Mouse (Mus musculus) left cerebral cortex, adult 18-20 months (tissue): ENCODE measurements around the gene Comtd1. TPM values are rescaled to one million over a fixed set of nuclear protein-coding genes. Genes with fewer than 3 reads are reported as not detected.

Source experiments
- DNase-seq, 2 experiments: peaks; one replicate each; pipeline ENCODE4 v3.0.0; 2021 to 2022; ENCODE audit warnings: low spot score in 2 of 2, mixed read lengths in 1 of 2
- long read RNA-seq, 2 experiments: library from polyadenylated mRNA; stranded (forward); transcript quantifications; one replicate each; pipeline ENCODE4 v2.0.0; 2021
- total RNA-seq, 2 experiments: library from RNA; stranded (reverse); gene quantifications; 2 replicates each; pipeline ENCODE4 v1.2.3; 2021

Comtd1 gene
- 10 to 100 TPM; 26.7 to 34.2 TPM for total RNA-seq
- long read RNA-seq, experiment 1, transcript Comtd1-202 (7 exons, 2,314 nt): major isoform, 17 of 25 reads
- long read RNA-seq, experiment 1, partial matches to known transcripts: 1 of 25 reads
- long read RNA-seq, experiment 1, other reads (novel, unspliced or antisense): 5 of 25 reads
- long read RNA-seq, experiment 2, transcript Comtd1-202 (7 exons, 2,314 nt): major isoform, 15 of 22 reads
- long read RNA-seq, experiment 2, partial matches to known transcripts: 3 of 22 reads
- long read RNA-seq, experiment 2, other reads (novel, unspliced or antisense): 1 of 22 reads

DNA sequence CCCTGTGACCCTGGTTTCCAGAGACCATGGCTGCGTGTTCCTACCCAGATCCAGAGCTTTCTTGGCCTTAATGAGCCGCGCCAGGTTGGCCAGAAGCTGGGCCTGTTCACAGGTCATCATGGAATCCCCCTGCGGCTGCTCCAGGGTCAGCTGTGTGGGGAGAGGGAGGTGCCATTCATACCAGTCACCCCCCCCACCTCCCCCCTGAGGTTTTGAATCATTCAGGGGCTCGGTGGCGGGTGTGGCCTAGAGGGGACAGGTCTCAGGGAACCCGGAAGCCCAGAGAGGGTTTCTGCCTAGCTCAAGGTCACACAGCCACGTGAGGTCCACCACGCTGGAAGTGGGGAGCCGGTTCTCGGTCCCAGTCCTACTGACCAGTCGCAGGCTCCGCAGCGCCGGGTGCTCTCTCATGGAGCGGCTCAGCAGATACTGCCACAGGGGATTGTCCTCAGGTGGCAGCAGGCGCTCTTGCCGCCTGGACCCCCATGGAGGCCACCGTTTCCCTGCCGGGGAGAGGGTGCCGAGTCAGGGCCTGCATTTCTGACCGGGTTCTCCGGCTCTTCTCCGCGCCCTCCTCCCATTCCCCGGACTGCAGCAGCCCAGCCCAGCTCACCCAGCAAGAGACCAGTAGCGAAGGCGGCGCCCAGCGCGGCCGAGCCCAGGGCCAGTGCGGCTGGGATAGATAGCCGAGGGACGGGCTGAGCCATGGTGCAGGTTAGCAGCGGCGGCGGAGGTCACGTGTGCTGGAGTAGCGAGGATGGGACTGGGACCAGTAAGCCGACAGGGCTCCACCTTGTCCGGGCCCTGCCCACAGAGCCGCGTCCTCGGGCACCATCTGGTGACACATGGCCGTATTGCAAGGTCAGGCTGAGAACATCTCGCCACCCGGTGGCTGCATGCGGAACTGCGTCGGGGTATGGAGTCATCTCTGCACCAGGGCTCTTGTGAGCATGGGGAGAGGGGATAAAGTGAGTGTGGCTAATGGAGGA lies at the start of gene Comtd1:
Gene Comtd1 (minus strand): TSS at position 812 of the 989 bp plus-strand sequence.
- peak; percentile 95 to 96 for DNase-seq

GRCm38 (mm10) chr14:21892341-21892659 lies 43.5 kb upstream of the Comtd1 start:
- DNase-seq: no peak

DNA sequence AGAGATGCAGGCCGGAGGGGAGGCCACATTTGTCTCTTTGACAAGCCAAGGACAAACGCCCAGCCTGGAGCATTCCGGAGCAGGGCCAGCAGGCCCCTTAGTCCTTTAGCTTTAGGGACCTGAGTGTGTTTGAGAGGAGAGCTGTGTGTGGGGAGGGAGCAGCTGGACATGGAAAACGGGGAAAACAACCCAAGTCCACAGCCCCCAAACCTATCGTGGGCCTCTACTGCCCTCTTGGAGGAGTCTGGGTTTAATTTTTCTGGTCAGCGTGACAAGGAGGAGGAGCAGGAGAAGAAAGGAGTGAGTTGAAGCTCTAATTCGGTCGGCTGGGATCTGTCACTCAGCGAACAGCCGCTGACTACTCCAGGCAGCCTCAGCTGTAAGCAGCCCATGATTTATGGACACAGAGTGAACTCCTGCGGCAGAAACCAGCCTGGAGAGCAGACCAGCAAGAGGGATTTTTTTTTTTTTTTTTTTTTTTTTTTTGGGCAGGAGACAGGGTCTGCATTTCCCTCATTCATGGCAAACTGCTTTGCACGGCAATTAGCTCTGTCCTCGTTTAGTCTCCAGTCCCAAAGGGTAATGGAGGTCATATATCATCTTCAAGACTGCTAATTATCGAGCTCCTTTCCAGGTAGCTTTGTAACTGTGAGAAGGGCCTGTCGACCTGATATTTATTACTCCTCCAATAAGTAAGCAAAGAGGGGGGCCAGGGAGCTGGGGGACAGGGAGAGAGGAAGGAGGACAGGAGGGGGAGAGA lies 43.0 kb upstream of the Comtd1 start:
- no peak for DNase-seq

DNA sequence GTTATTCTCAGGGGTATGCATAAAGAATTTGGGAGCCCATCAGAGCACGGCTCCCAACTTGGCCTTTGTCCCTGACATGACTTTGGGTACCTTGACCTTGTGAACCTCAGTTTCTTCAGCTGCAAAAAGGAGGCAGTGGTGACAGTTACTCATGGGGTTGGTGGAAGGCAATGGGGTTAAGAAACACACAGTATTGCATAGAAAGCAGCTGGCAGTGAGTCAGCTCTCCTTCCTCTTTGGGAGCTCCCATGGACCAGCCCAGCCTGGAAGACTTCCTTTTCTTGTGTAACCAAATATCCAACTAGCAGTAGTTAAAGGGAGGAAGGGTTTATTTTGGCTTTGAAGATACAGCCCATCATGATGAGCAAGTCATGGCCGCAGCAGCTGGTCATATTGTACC lies 41.7 kb upstream of the Comtd1 start:
- DNase-seq: no peak

DNA sequence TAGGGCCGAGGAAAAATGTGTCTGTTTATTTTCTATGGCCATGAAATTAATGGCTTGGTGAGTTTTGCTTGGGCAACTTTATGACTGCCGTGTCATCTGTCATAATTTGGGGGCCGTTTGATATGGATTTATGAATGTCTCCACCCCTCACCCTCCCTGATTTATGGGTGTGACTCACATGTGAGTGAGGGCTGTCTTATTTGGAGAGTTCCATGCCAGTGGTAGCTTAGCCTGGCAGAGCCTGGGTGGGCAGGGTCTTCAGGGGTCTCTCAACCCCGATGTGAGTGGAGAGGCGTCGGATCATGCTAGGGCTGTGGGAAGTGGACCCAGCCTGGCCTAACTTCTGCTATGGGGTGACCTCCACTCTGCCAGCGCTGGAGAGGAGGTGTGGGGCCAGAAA lies 18.0 kb upstream of the Comtd1 start:
- no peak for DNase-seq

DNA sequence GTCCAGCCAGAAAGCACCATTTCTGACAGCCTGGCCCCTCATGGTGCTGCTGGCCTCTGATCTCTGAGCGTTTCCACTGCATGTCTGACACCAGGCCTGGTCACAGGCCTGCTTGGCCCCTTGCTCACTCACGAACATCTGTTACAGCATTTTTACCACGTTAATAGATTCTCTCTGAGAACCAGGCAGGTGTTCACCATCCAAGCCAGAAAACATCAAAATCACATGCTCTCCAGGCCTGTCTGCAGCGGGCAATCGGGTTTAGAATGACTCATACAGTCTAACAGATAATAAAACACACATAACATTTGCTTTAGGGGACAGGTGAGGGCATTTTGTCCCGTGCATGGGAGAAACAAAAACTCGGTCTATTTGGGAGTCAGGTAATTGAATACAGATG lies 17.5 kb upstream of the Comtd1 start:
- DNase-seq: no peak

DNA sequence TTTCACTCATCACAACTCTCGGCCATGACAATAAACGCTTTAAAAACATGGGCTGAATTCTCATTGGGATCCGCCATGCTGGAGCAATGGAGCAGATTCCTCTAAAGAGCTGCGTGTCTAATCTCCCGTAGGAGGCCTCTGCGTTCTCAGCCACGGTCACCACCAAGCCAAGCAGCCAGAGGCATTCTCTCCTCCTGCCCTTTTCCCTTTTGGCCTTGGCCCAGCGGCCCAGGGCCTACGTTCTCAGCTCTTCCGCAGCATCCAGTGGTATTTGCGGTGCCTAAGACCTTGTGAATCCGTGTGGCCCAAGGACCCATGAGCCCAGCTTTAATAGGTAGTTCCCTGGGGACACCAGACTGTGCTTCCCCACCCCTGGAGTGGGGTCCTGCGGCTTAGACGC lies 8.1 kb upstream of the Comtd1 start:
- no peak for DNase-seq

DNA sequence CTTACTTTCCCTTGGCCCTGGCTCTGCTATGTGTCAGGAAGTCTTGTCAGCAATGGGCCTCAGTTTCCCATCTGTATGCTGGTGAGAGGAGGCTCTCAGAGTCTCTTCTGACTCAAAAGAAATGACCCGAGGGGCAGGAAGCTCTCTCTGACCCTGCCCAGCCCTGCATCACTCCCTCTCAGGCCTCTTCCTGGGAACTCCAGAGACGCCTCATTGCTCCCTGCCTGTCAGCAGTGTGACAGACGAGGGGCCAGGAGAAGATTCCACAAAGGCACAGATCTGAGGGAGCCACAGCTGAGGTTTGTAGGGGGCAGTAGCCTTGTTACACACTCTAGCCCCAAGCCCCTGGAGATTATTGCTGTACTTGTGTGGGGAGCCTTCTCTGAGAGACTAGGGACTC lies 7.2 kb upstream of the Comtd1 start:
- DNase-seq: no peak

- no peak for DNase-seq
These were observed 5.5 kb upstream of the Comtd1 start for GRCm38 (mm10) chr14:21854271-21854670.

- DNase-seq: peak; percentile 71 to 75
These were observed 4.8 kb upstream of the Comtd1 start for GRCm38 (mm10) chr14:21853456-21854109.

- no peak for DNase-seq
These were observed 3.4 kb upstream of the Comtd1 start for GRCm38 (mm10) chr14:21851996-21852791.

DNA sequence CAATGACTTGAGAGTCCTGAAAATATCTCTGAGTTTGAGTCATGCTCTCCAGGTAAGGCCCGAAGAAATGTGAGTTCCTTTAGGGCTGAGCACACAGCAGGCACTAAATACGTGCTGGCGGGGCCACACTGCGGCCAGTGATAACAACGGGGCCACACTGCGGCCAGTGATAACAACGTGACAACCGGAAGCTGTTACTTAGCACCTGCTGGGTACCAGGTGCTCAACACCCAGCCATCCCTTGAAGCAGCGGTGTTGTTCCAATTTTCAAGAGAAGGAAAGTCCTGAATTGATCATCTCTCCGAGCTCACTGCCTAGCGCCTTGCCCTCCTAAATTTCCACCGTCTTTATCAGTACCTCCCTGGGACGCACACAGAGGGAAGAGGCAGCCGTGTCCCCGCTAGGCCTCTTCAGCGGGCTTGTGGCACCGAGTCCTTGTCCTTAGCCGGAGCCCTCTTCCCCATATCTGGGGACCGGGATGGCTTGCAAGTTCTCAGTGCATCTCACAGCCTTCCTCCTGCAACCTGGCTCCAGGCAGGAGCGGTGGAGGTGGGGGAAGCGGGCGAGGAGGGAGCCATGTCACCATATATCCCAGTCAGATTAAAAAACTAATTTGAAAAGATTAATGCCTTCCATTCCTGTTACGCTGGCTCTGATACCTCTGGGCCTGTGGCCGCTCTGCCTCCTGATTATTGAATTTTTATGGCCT lies 1.8 kb upstream of the Comtd1 start:
- no peak for DNase-seq

GRCm38 (mm10) chr14:21849524-21850418 lies 994 bp upstream of the Comtd1 start:
- no peak for DNase-seq

DNA sequence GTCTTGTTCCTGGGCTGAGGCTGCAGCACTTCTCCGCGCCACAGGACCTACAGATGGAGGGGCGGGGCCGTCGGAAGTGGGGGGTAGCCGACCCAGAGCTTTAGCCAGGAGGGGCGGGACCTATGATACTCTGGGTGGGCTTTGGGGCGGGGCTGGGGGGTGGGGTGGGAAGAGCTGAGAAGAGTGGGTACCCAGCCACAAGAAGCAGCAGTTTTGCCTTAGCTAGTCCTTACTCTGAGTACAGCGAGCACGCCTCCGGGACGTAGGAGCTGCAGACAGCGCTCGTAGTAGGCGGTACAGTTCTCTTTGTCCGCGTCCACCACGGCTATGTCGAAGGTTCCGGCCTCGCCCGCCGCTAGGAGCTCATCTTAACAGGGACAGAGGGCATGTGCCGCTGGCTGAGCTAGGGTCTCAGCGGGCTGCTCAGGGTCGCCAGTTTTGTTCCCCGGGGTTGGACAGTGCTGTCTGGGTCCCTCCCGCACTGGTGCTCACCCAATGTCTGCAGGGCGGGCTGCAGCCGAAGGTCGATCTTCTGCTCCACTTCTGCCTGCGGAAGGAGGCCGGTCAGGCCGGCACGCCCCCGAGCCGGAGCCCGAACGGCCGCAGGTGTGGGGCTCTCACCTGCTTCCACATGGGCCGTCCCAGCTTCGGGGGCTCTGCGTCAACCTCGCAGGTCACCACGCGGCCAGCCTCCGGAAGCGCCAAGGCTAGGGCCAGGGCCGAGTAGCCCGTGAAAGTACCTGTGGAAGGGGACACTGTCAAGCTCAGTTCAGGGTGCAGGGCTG lies 1.2 kb downstream of the Comtd1 start:
- peak; percentile 44 to 61 for DNase-seq

DNA sequence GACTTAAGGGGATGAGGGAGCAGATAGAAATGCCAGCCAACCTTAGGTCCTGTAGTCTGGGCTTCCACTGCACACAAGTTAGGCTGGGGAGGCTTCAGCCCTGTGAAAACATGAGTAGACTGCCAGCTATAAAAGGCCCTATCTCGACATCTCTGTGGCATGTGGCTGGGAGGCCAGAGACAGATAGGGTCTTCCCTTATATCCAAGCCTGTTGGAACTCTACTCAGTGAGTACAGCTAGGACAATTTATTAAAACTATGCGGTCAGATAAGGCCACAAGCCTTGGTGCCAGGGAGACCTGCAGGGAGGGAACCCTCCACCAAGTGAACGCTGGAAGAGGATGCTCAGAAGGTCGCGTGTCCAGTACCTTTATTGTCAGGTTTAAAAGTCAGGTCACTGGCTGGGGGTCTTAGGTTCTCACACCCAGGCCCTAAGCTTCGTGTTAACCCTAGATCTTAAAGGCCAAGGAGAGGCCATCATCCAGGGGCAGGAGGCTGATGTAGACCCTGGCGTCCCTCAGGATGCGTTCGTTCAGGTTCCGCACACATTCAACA lies 1.9 kb downstream of the Comtd1 start:
- DNase-seq: no peak

DNA sequence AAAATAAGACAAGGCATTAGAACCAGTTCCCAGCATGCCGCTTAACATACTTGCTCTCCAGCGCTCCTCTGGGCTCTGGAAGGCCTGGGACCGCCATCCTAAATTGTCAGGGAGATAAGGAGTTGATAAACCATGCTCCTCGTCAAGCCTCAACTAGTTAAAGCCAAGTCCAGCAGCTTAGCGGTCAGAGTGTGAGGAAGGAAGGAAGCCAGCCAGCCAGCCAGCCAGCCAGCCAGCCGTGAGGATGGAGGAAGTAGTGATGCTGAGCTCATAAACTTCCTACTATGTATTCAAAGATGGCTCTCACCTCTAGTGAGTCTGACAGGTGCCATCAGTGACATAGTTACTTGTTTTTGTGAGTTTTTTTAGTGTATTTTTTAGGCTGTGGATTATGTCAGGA lies 5.5 kb downstream of the Comtd1 start:
- no peak for DNase-seq

DNA sequence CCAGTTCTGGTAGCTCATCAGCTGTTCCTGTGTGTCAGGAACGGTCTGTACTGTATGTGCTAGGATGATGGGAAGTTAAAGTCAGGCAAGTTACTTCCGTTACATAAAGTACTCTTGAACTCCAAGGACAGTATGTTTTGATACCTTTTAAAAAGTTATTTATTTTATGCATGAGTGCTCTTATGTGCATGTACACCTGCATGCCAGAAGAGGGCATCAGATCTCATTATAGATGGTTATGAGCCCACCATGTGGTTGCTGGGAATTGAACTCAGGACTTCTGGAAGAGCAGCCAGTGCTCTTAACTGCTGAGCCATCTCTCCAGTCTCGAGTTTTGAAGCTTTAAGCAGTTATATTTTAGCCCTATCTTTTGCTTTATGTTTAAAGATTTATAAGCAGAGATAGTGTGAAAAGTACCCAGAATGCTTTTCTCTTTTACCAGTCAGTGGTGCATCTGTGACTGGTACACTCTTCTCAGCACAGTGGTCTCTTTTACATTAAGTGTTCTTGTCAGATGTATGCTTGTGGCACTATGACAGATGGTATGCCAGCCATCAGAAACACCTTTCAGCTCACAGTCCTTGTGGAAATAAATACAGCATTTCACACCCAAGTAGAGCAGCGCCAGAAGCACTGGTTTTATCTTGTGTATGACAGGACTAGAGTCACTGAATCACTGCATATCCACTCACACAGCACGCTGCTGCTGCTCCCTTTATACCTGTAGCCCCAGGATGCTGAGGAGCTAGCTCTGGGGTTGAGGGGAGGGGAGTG lies 6.8 kb downstream of the Comtd1 start:
- DNase-seq: no peak
